Mouse (Mus musculus) thymus, postnatal 36 days (tissue): Measurements from ENCODE around the gene Ccdc182.

Source experiments
- DNase-seq, 2 experiments: peaks; one replicate each; pipeline ENCODE4 v3.0.0; 2022; ENCODE audit warnings: mixed read lengths in 2 of 2

Gene Ccdc182

GRCm38 (mm10) chr11:88281428-88282119 lies 12.3 kb upstream of the Ccdc182 start:
- DNase-seq, result no peak

GRCm38 (mm10) chr11:88282516-88282915 lies 11.3 kb upstream of the Ccdc182 start:
- DNase-seq, result no peak

GRCm38 (mm10) chr11:88286019-88286418 lies 7.8 kb upstream of the Ccdc182 start:
- DNase-seq, result no peak

- DNase-seq, result peak in 1 of 2 experiments; percentile 16
Observed at GRCm38 (mm10) chr11:88288400-88288799, 5.5 kb upstream of the Ccdc182 start.

- peak in 1 of 2 experiments; percentile 11 for DNase-seq
Observed at GRCm38 (mm10) chr11:88288805-88289340, 5.0 kb upstream of the Ccdc182 start.

- no peak for DNase-seq
Observed at GRCm38 (mm10) chr11:88291245-88291644, 2.6 kb upstream of the Ccdc182 start.

- no peak for DNase-seq
Observed at GRCm38 (mm10) chr11:88291688-88292087, 2.2 kb upstream of the Ccdc182 start.

- DNase-seq, result no peak
Observed at GRCm38 (mm10) chr11:88294394-88294710, 494 bp downstream of the Ccdc182 start.

- DNase-seq, result no peak
Observed at GRCm38 (mm10) chr11:88295298-88295697, 1.4 kb downstream of the Ccdc182 start.

GRCm38 (mm10) chr11:88297526-88297925 lies 3.7 kb downstream of the Ccdc182 start:
- no peak for DNase-seq

- no peak for DNase-seq
Observed at GRCm38 (mm10) chr11:88299345-88299744, 5.5 kb downstream of the Ccdc182 start.

GRCm38 (mm10) chr11:88301619-88302018 lies 7.8 kb downstream of the Ccdc182 start:
- DNase-seq, result no peak

GRCm38 (mm10) chr11:88305759-88306158 lies 11.9 kb downstream of the Ccdc182 start:
- no peak for DNase-seq

- DNase-seq, result peak; percentile 14 to 21
Observed at GRCm38 (mm10) chr11:88307616-88308543, 14.0 kb downstream of the Ccdc182 start.

GRCm38 (mm10) chr11:88309059-88309700 lies 15.3 kb downstream of the Ccdc182 start:
- no peak for DNase-seq

- DNase-seq, result no peak
Observed at GRCm38 (mm10) chr11:88310773-88311172, 16.9 kb downstream of the Ccdc182 start.

- DNase-seq, result no peak
Observed at GRCm38 (mm10) chr11:88311606-88312005, 17.7 kb downstream of the Ccdc182 start.

- DNase-seq, result no peak
Observed at GRCm38 (mm10) chr11:88313512-88313911, 19.7 kb downstream of the Ccdc182 start.

GRCm38 (mm10) chr11:88314471-88314870 lies 20.6 kb downstream of the Ccdc182 start:
- no peak for DNase-seq

GRCm38 (mm10) chr11:88315393-88315792 lies 21.5 kb downstream of the Ccdc182 start:
- DNase-seq, result no peak

GRCm38 (mm10) chr11:88318850-88319249 lies 25.0 kb downstream of the Ccdc182 start:
- DNase-seq, result no peak

- no peak for DNase-seq
Observed at GRCm38 (mm10) chr11:88327016-88327415, 33.2 kb downstream of the Ccdc182 start.
